Mouse (Mus musculus): ENCODE measurements around the gene Ankrd44. TPM values are rescaled to one million over a fixed set of nuclear protein-coding genes. Genes with fewer than 3 reads are reported as not detected.

The Ankrd44 gene
- polyA plus RNA-seq, 1 experiment from 2014 or later = 25.8 TPM

Small RNAs within 50 kb of the gene (microRNA-seq; reads per million reads assigned to microRNA genes)
- not detected for gene Gm24053

Other genes starting within 250 kb of the Ankrd44 start
- gene Sf3b1, start 101.1 kb upstream of the Ankrd44 start, polyA plus RNA-seq (2015; fragmentation: Nextera tagmentation; extraction: Ambion mirVana) = 339 and 381 TPM in 2 replicates
- 18.2 and 19.1 TPM in 2 replicates for gene Coq10b, start 126.4 kb upstream of the Ankrd44 start, polyA plus RNA-seq (2015; fragmentation: Nextera tagmentation; extraction: Ambion mirVana)
- 407 and 434 TPM in 2 replicates for gene Hspe1, start 161.7 kb upstream of the Ankrd44 start, polyA plus RNA-seq (2015; fragmentation: Nextera tagmentation; extraction: Ambion mirVana)
- 330 and 337 TPM in 2 replicates for gene Hspd1, start 161.9 kb upstream of the Ankrd44 start, polyA plus RNA-seq (2015; fragmentation: Nextera tagmentation; extraction: Ambion mirVana)
- 149 and 165 TPM in 2 replicates for gene Mob4, start 204.8 kb upstream of the Ankrd44 start, polyA plus RNA-seq (2015; fragmentation: Nextera tagmentation; extraction: Ambion mirVana)